Mouse (Mus musculus): ENCODE measurements around the gene Slamf7. TPM values are rescaled to one million over a fixed set of nuclear protein-coding genes. Genes with fewer than 3 reads are reported as not detected.

The Slamf7 gene
- not detected for polyA plus RNA-seq (2012; fragmentation: generic; extraction: Trizol)
- long read RNA-seq, experiment 1 = 0 reads
- long read RNA-seq, experiment 2 = 0 reads

DNA sequence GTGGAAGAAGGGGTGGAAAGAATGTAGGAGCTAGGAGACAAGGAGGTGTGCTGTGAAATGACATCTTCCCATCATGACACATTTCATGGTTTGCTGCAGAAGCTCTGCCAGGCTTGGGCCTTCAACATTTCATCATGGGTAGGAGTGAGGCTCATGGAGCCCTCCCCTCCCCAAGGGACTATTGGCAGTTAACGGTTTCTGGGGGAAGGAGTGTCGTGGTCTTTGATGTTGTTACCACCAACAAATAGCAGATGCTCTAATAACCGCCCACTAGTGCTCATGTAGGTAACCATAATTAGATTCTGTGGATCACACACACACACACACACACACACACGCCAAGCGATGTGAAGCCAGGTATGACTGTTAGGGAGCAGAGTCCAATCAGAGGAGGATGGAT is at the start of gene Slamf7:
Gene Slamf7, minus strand, starts transcription at position 302 of the 400 bp plus-strand sequence.
- Histone ChIP-seq H3K36me3 (ENCODE audit: control insufficient read depth, insufficient read depth) (no peaks in the 10 kb centered on the region), H3K79me3 (ENCODE audit: low read depth) (no peaks in the 10 kb centered on the region), H3K79me2 (ENCODE audit: control insufficient read depth, insufficient read depth) (no peaks in the 10 kb centered on the region), H3ac (ENCODE audit: control insufficient read depth, insufficient read length, low read depth) (no peak within 1 kb of the TSS), H3K27me3 (ENCODE audit: control insufficient read depth, insufficient read depth, insufficient read length) (no peaks in the 10 kb centered on the region), H3K4me3 (ENCODE audit: insufficient read depth, poor library complexity, severe bottlenecking) (no peak within 1 kb of the TSS)
- TF ChIP-seq CEBPB (IDR thresholded peaks at IDR 0.05; ENCODE audit: low read depth) (no peak), MYOG (IDR thresholded peaks at IDR 0.05; ENCODE audit: control insufficient read depth, extremely low read depth, insufficient read length) (no peak), CTCF (IDR thresholded peaks at IDR 0.05; ENCODE audit: control insufficient read depth, insufficient read depth, insufficient read length) (no peak), USF1 (IDR thresholded peaks at IDR 0.05; ENCODE audit: low read depth) (no peak), FOSL1 (IDR thresholded peaks at IDR 0.05; ENCODE audit: insufficient read depth, low read length, poor library complexity, severe bottlenecking) (no peak), MAX (IDR thresholded peaks at IDR 0.05) (no peak)

DNA sequence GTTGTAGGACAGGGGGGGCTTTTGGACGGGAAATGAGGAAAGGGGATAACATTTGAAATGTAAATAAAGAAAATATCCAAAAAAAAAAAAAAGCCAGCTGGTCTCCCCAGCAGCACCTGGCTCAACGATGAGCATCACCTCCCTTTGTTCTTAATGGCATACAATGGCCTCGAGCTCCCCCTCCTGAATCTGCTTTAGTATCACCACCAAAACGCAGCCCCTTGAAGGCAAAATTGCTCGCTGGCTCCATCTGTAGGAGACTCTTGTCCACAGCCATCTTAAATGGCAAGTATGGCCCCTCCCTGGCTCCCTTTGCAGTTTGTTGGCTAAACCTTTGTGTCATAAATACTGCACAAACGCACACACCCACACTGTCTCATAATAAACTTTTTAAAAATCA is 46.1 kb upstream of the Slamf7 start:
- Histone ChIP-seq H3K27me3 (ENCODE audit: control insufficient read depth, insufficient read depth, insufficient read length) (no peaks in the 10 kb centered on the region), H3K4me3 (ENCODE audit: insufficient read depth, poor library complexity, severe bottlenecking) (no peak overlapping the region), H3K36me3 (ENCODE audit: control insufficient read depth, insufficient read depth) (no peaks in the 10 kb centered on the region), H3K79me3 (ENCODE audit: low read depth) (no peaks in the 10 kb centered on the region), H3ac (ENCODE audit: control insufficient read depth, insufficient read length, low read depth) (no peak overlapping the region), H3K79me2 (ENCODE audit: control insufficient read depth, insufficient read depth) (no peaks in the 10 kb centered on the region)
- no peak for TF ChIP-seq MAX (IDR thresholded peaks at IDR 0.05)
- TF ChIP-seq MYOD1 (IDR thresholded peaks at IDR 0.05; ENCODE audit: control insufficient read depth, insufficient read length, low read depth) = no peak
- TF ChIP-seq MYOG (IDR thresholded peaks at IDR 0.05; ENCODE audit: control insufficient read depth, extremely low read depth, insufficient read length) = no peak
- no peak for TF ChIP-seq FOSL1 (IDR thresholded peaks at IDR 0.05; ENCODE audit: insufficient read depth, low read length, poor library complexity, severe bottlenecking)
- TF ChIP-seq CTCF (IDR thresholded peaks at IDR 0.05; ENCODE audit: control insufficient read depth, insufficient read depth, insufficient read length) = no peak
- TF ChIP-seq USF1 (IDR thresholded peaks at IDR 0.05; ENCODE audit: low read depth) = no peak
- no peak for TF ChIP-seq CEBPB (IDR thresholded peaks at IDR 0.05; ENCODE audit: low read depth)

GRCm38 (mm10) chr1:171693918-171694317 is 41.1 kb upstream of the Slamf7 start:
- TF ChIP-seq CTCF (IDR thresholded peaks at IDR 0.05; ENCODE audit: control insufficient read depth, insufficient read depth, insufficient read length) = no peak
- Histone ChIP-seq H3K4me3 (ENCODE audit: insufficient read depth, poor library complexity, severe bottlenecking) (no peak overlapping the region), H3K79me3 (ENCODE audit: low read depth) (no peaks in the 10 kb centered on the region), H3K79me2 (ENCODE audit: control insufficient read depth, insufficient read depth) (no peaks in the 10 kb centered on the region), H3K27me3 (ENCODE audit: control insufficient read depth, insufficient read depth, insufficient read length) (no peaks in the 10 kb centered on the region), H3K36me3 (ENCODE audit: control insufficient read depth, insufficient read depth) (no peaks in the 10 kb centered on the region), H3ac (ENCODE audit: control insufficient read depth, insufficient read length, low read depth) (no peak overlapping the region)

GRCm38 (mm10) chr1:171687320-171687719 is 34.5 kb upstream of the Slamf7 start:
- Histone ChIP-seq H3K36me3 (ENCODE audit: control insufficient read depth, insufficient read depth) (no peaks in the 10 kb centered on the region), H3K79me2 (ENCODE audit: control insufficient read depth, insufficient read depth) (no peaks in the 10 kb centered on the region)
- TF ChIP-seq CEBPB (IDR thresholded peaks at IDR 0.05; ENCODE audit: low read depth) = no peak
- no peak for TF ChIP-seq MYOD1 (IDR thresholded peaks at IDR 0.05; ENCODE audit: control insufficient read depth, insufficient read length, low read depth)
- no peak for TF ChIP-seq FOSL1 (IDR thresholded peaks at IDR 0.05; ENCODE audit: insufficient read depth, low read length, poor library complexity, severe bottlenecking)
- no peak for TF ChIP-seq MAX (IDR thresholded peaks at IDR 0.05)
- no peak for TF ChIP-seq CTCF (IDR thresholded peaks at IDR 0.05; ENCODE audit: control insufficient read depth, insufficient read depth, insufficient read length)
- no peak for TF ChIP-seq MYOG (IDR thresholded peaks at IDR 0.05; ENCODE audit: control insufficient read depth, extremely low read depth, insufficient read length)
- no peak for TF ChIP-seq USF1 (IDR thresholded peaks at IDR 0.05; ENCODE audit: low read depth)

GRCm38 (mm10) chr1:171684923-171685322 is 32.1 kb upstream of the Slamf7 start:
- Histone ChIP-seq H3K79me2 (ENCODE audit: control insufficient read depth, insufficient read depth) (no peaks in the 10 kb centered on the region), H3K4me3 (ENCODE audit: insufficient read depth, poor library complexity, severe bottlenecking) (no peak overlapping the region), H3K36me3 (ENCODE audit: control insufficient read depth, insufficient read depth) (no peaks in the 10 kb centered on the region), H3K79me3 (ENCODE audit: low read depth) (no peaks in the 10 kb centered on the region), H3ac (ENCODE audit: control insufficient read depth, insufficient read length, low read depth) (no peak overlapping the region), H3K27me3 (ENCODE audit: control insufficient read depth, insufficient read depth, insufficient read length) (no peaks in the 10 kb centered on the region)
- TF ChIP-seq MYOD1 (IDR thresholded peaks at IDR 0.05; ENCODE audit: control insufficient read depth, insufficient read length, low read depth) (no peak), CTCF (IDR thresholded peaks at IDR 0.05; ENCODE audit: control insufficient read depth, insufficient read depth, insufficient read length) (no peak)

More at GRCm38 (mm10) chr1:171687320-171687719, 34.5 kb upstream of the Slamf7 start:
- Histone ChIP-seq H3ac (ENCODE audit: control insufficient read depth, insufficient read length, low read depth) (no peak overlapping the region), H3K79me3 (ENCODE audit: low read depth) (no peaks in the 10 kb centered on the region), H3K27me3 (ENCODE audit: control insufficient read depth, insufficient read depth, insufficient read length) (no peaks in the 10 kb centered on the region), H3K4me3 (ENCODE audit: insufficient read depth, poor library complexity, severe bottlenecking) (no peak overlapping the region)

DNA sequence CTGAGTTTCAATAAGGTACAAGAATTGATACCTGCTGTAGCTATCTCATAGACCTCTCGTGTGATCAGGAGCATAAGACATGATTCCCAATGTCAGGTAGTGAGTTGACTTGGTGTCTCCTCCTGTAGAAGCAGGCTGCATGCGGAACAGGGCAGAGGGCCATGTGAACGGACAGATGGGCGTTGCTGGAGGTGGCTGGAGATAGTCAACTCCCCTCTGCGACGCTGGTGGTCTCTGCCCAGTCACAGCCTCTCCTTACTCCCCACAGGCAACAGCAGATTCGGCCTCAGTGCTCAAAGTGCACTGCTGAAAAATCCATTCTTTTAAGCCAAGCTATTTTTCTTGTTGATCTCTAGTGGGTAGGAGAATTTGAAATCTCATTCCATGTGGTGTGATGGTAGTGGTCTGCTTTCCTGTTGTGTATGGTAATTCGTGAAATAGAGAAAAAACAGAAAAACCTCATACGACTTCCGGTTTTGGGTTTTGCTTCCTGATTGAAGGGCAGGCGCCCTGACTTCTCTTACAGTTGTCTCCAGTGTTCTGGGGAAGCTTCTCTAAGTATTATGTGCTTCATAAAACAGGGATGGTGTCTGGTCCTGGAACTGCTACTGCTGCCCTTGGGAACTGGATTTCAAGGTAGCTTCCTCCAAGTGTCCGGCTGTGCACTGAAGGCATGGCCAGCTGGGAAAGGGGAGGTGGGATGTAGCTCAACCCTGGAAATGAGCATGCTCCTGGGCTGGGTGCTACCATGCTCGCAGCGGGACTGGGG is 28.9 kb upstream of the Slamf7 start, which contains the start of gene Cd48:
Gene Cd48, plus strand, starts transcription at position 479 of the 769 bp plus-strand sequence.
- TF ChIP-seq MYOD1 (IDR thresholded peaks at IDR 0.05; ENCODE audit: control insufficient read depth, insufficient read length, low read depth) = no peak
- TF ChIP-seq USF1 (IDR thresholded peaks at IDR 0.05; ENCODE audit: low read depth) = no peak
- TF ChIP-seq MYOG (IDR thresholded peaks at IDR 0.05; ENCODE audit: control insufficient read depth, extremely low read depth, insufficient read length) = no peak
- TF ChIP-seq CEBPB (IDR thresholded peaks at IDR 0.05; ENCODE audit: low read depth) = no peak
- TF ChIP-seq FOSL1 (IDR thresholded peaks at IDR 0.05; ENCODE audit: insufficient read depth, low read length, poor library complexity, severe bottlenecking) = no peak
- no peak for TF ChIP-seq CTCF (IDR thresholded peaks at IDR 0.05; ENCODE audit: control insufficient read depth, insufficient read depth, insufficient read length)
- no peak for TF ChIP-seq MAX (IDR thresholded peaks at IDR 0.05)
- no peaks in the 10 kb centered on the region for H3K36me3 ChIP-seq (ENCODE audit: control insufficient read depth, insufficient read depth)
- H3K27me3 ChIP-seq (ENCODE audit: control insufficient read depth, insufficient read depth, insufficient read length) = no peaks in the 10 kb centered on the region
- no peak within 1 kb of the TSS for H3ac ChIP-seq (ENCODE audit: control insufficient read depth, insufficient read length, low read depth)
- H3K79me2 ChIP-seq (ENCODE audit: control insufficient read depth, insufficient read depth) = no peaks in the 10 kb centered on the region
- no peaks in the 10 kb centered on the region for H3K79me3 ChIP-seq (ENCODE audit: low read depth)
- no peak within 1 kb of the TSS for H3K4me3 ChIP-seq (ENCODE audit: insufficient read depth, poor library complexity, severe bottlenecking)

Data from C2C12 (cell line).